Mouse (Mus musculus) kidney, adult 2 months (tissue): ENCODE measurements around the gene Gm9837.
"Not testable (repeated sequence)": the region's sequence is repeated elsewhere in the genome, so short reads cannot be mapped to it uniquely, and the experiment has no call there.

Experiments used
- CTCF ChIP-seq: fragments of 200-500 bp; conservative IDR thresholded peaks from 2 replicates; pipeline ENCODE4 v1.5.1; 2011; ENCODE audit warnings: low read depth, mild to moderate bottlenecking, control low read depth, low read length, moderate library complexity, mixed read lengths; ENCODE audit not compliant: insufficient read depth, insufficient read length
- POLR2A ChIP-seq: fragments of 200-500 bp; IDR thresholded peaks from one replicate; pipeline ENCODE4 v1.6.1; 2011; ENCODE audit warnings: low read depth, low read length, control low read depth

DNA sequence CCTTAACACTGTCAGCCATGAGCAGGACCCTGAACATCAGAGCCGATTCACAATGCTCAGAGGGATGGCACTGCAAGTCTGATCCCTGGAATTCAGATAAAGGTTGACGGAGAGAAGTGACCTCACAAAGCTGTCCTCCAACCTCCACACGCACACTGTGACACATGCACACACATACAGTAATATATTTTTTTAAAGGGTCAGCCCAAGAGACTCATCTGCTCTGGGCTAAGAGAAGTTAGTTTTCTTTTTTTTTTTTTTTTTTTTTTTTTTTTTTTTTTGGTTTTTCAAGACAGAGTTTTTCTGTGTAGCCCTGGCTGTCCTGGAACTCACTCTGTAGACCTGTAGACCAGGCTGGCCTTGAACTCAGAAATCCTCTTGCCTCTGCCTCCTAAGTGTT, 43.4 kb downstream of the Gm9837 start:
- TF ChIP-seq CTCF, POLR2A: not testable (repeated sequence)
